Mouse (Mus musculus): ENCODE data around the gene Vmn2r77. TPM values are rescaled to one million over a fixed set of nuclear protein-coding genes. Genes with fewer than 3 reads are reported as not detected.
"Not testable (repeated sequence)": the region's sequence is repeated elsewhere in the genome, so short reads cannot be mapped to it uniquely, and the experiment has no call there.

The Vmn2r77 gene
- polyA plus RNA-seq (2014; fragmentation: Nextera tagmentation; extraction: Ambion mirVana) = not detected in 2 replicates

- H3K27me3 ChIP-seq (ENCODE audit: control insufficient read depth, insufficient read depth, low read length) = no peaks in the 10 kb centered on the region
- no peaks in the 10 kb centered on the region for H3K9me3 ChIP-seq (ENCODE audit: control insufficient read depth, low read length)
- H3K36me3 ChIP-seq (ENCODE audit: control insufficient read depth, insufficient read depth, low read length) = no peaks in the 10 kb centered on the region
- DNase-seq (ENCODE audit: low spot score) (no peak), ATAC-seq (ENCODE audit: insufficient number of reproducible peaks, low FRiP score, low TSS enrichment, low read depth) (no peak)
- H3K4me1 ChIP-seq (ENCODE audit: control insufficient read depth, insufficient read depth, low read length) = no peaks in the 10 kb centered on the region
- H3K4me2 ChIP-seq (ENCODE audit: low read depth, severe bottlenecking) = no peak within 1 kb of the TSS
- no peak within 1 kb of the TSS for H3K9ac ChIP-seq (ENCODE audit: low read length)
- H3K4me3 ChIP-seq (ENCODE audit: low read depth, low read length) = no peak within 1 kb of the TSS
- no peak within 1 kb of the TSS for H3K27ac ChIP-seq (replicated peaks; ENCODE audit: low read depth, low read length)
These were observed at the start of gene Vmn2r77 for GRCm38 (mm10) chr7:86794727-86795126. Gene Vmn2r77 (plus strand): TSS chr7:86795027.

- DNase-seq (ENCODE audit: low spot score) = no peak
These were observed 34.1 kb upstream of the Vmn2r77 start for GRCm38 (mm10) chr7:86760751-86761150.

GRCm38 (mm10) chr7:86764628-86765027 is 30.2 kb upstream of the Vmn2r77 start:
- H3K4me3 ChIP-seq (ENCODE audit: low read depth, low read length) = no peak overlapping the region
- H3K27me3 ChIP-seq (ENCODE audit: control insufficient read depth, insufficient read depth, low read length) = no peaks in the 10 kb centered on the region
- no peak overlapping the region for H3K4me2 ChIP-seq (ENCODE audit: low read depth, severe bottlenecking)
- no peaks in the 10 kb centered on the region for H3K36me3 ChIP-seq (ENCODE audit: control insufficient read depth, insufficient read depth, low read length)
- no peaks in the 10 kb centered on the region for H3K4me1 ChIP-seq (ENCODE audit: control insufficient read depth, insufficient read depth, low read length)
- DNase-seq (ENCODE audit: low spot score) (no peak), ATAC-seq (ENCODE audit: insufficient number of reproducible peaks, low FRiP score, low TSS enrichment, low read depth) (no peak)
- no peak overlapping the region for H3K27ac ChIP-seq (replicated peaks; ENCODE audit: low read depth, low read length)
- no peak overlapping the region for H3K9ac ChIP-seq (ENCODE audit: low read length)
- H3K9me3 ChIP-seq (ENCODE audit: control insufficient read depth, low read length) = no peaks in the 10 kb centered on the region

More at GRCm38 (mm10) chr7:86760751-86761150, 34.1 kb upstream of the Vmn2r77 start:
- Histone ChIP-seq H3K27me3 (ENCODE audit: control insufficient read depth, insufficient read depth, low read length) (no peaks in the 10 kb centered on the region), H3K27ac (replicated peaks; ENCODE audit: low read depth, low read length) (no peak overlapping the region), H3K4me2 (ENCODE audit: low read depth, severe bottlenecking) (no peak overlapping the region), H3K4me1 (ENCODE audit: control insufficient read depth, insufficient read depth, low read length) (no peaks in the 10 kb centered on the region), H3K4me3 (ENCODE audit: low read depth, low read length) (no peak overlapping the region), H3K36me3 (ENCODE audit: control insufficient read depth, insufficient read depth, low read length) (no peaks in the 10 kb centered on the region), H3K9me3 (ENCODE audit: control insufficient read depth, low read length) (no peaks in the 10 kb centered on the region), H3K9ac (ENCODE audit: low read length) (no peak overlapping the region)
- no peak for ATAC-seq (ENCODE audit: insufficient number of reproducible peaks, low FRiP score, low TSS enrichment, low read depth)
- WGBS = 83% methylated on average over 1 of the region's 1 CpGs

- DNase-seq (ENCODE audit: low spot score) (no peak), ATAC-seq (ENCODE audit: insufficient number of reproducible peaks, low FRiP score, low TSS enrichment, low read depth) (no peak)
- Histone ChIP-seq H3K4me2 (ENCODE audit: low read depth, severe bottlenecking) (no peak overlapping the region), H3K4me1 (ENCODE audit: control insufficient read depth, insufficient read depth, low read length) (no peaks in the 10 kb centered on the region), H3K36me3 (ENCODE audit: control insufficient read depth, insufficient read depth, low read length) (no peaks in the 10 kb centered on the region), H3K4me3 (ENCODE audit: low read depth, low read length) (no peak overlapping the region), H3K27me3 (ENCODE audit: control insufficient read depth, insufficient read depth, low read length) (no peaks in the 10 kb centered on the region), H3K9ac (ENCODE audit: low read length) (no peak overlapping the region), H3K9me3 (ENCODE audit: control insufficient read depth, low read length) (no peaks in the 10 kb centered on the region), H3K27ac (replicated peaks; ENCODE audit: low read depth, low read length) (no peak overlapping the region)
- 86% methylated on average over 3 of the region's 3 CpGs for WGBS
These were observed 23.2 kb upstream of the Vmn2r77 start for GRCm38 (mm10) chr7:86771621-86772020.

GRCm38 (mm10) chr7:86775617-86776325 is 19.1 kb upstream of the Vmn2r77 start, which contains the start of gene Folh1:
Gene Folh1 (minus strand): TSS chr7:86775943.
- no peaks in the 10 kb centered on the region for H3K4me1 ChIP-seq (ENCODE audit: control insufficient read depth, insufficient read depth, low read length)
- no peak within 1 kb of the TSS for H3K9ac ChIP-seq (ENCODE audit: low read length)
- no peaks in the 10 kb centered on the region for H3K36me3 ChIP-seq (ENCODE audit: control insufficient read depth, insufficient read depth, low read length)
- DNase-seq (ENCODE audit: low spot score) (no peak), ATAC-seq (ENCODE audit: insufficient number of reproducible peaks, low FRiP score, low TSS enrichment, low read depth) (no peak)
- H3K27me3 ChIP-seq (ENCODE audit: control insufficient read depth, insufficient read depth, low read length) = no peaks in the 10 kb centered on the region
- H3K4me3 ChIP-seq (ENCODE audit: low read depth, low read length) = no peak within 1 kb of the TSS
- no peaks in the 10 kb centered on the region for H3K9me3 ChIP-seq (ENCODE audit: control insufficient read depth, low read length)
- no peak within 1 kb of the TSS for H3K27ac ChIP-seq (replicated peaks; ENCODE audit: low read depth, low read length)
- H3K4me2 ChIP-seq (ENCODE audit: low read depth, severe bottlenecking) = peak within 1 kb of the TSS; percentile 20; the same call in 1 of the 2 replicates
- WGBS = 7% methylated on average over 11 of the region's 11 CpGs

- not testable (repeated sequence) for H3K4me3 ChIP-seq (ENCODE audit: low read depth, low read length); H3K36me3 ChIP-seq (ENCODE audit: control insufficient read depth, insufficient read depth, low read length); H3K4me2 ChIP-seq (ENCODE audit: low read depth, severe bottlenecking); H3K4me1 ChIP-seq (ENCODE audit: control insufficient read depth, insufficient read depth, low read length); H3K9me3 ChIP-seq (ENCODE audit: control insufficient read depth, low read length); DNase-seq (ENCODE audit: low spot score); H3K27ac ChIP-seq (replicated peaks; ENCODE audit: low read depth, low read length); H3K9ac ChIP-seq (ENCODE audit: low read length); ATAC-seq (ENCODE audit: insufficient number of reproducible peaks, low FRiP score, low TSS enrichment, low read depth); H3K27me3 ChIP-seq (ENCODE audit: control insufficient read depth, insufficient read depth, low read length)
- WGBS = 90% methylated on average over 4 of the region's 5 CpGs
These were observed 20.4 kb downstream of the Vmn2r77 start for GRCm38 (mm10) chr7:86815241-86815640.

- H3K4me2 ChIP-seq (ENCODE audit: low read depth, severe bottlenecking); H3K4me1 ChIP-seq (ENCODE audit: control insufficient read depth, insufficient read depth, low read length); H3K27ac ChIP-seq (replicated peaks; ENCODE audit: low read depth, low read length); H3K36me3 ChIP-seq (ENCODE audit: control insufficient read depth, insufficient read depth, low read length); DNase-seq (ENCODE audit: low spot score); H3K4me3 ChIP-seq (ENCODE audit: low read depth, low read length); H3K9me3 ChIP-seq (ENCODE audit: control insufficient read depth, low read length); ATAC-seq (ENCODE audit: insufficient number of reproducible peaks, low FRiP score, low TSS enrichment, low read depth); H3K27me3 ChIP-seq (ENCODE audit: control insufficient read depth, insufficient read depth, low read length); H3K9ac ChIP-seq (ENCODE audit: low read length): not testable (repeated sequence)
- WGBS = 92% methylated on average over 6 of the region's 6 CpGs
These were observed 20.9 kb downstream of the Vmn2r77 start for GRCm38 (mm10) chr7:86815716-86816115.

GRCm38 (mm10) chr7:86816466-86816865 is 21.6 kb downstream of the Vmn2r77 start:
- no peak overlapping the region for H3K9ac ChIP-seq (ENCODE audit: low read length)
- H3K4me2 ChIP-seq (ENCODE audit: low read depth, severe bottlenecking) = no peak overlapping the region
- no peak for ATAC-seq (ENCODE audit: insufficient number of reproducible peaks, low FRiP score, low TSS enrichment, low read depth)
- WGBS = 83% methylated on average over 1 of the region's 1 CpGs
- no peaks in the 10 kb centered on the region for H3K27me3 ChIP-seq (ENCODE audit: control insufficient read depth, insufficient read depth, low read length)
- DNase-seq (ENCODE audit: low spot score) = no peak
- no peak overlapping the region for H3K27ac ChIP-seq (replicated peaks; ENCODE audit: low read depth, low read length)
- no peaks in the 10 kb centered on the region for H3K4me1 ChIP-seq (ENCODE audit: control insufficient read depth, insufficient read depth, low read length)
- H3K9me3 ChIP-seq (ENCODE audit: control insufficient read depth, low read length) = no peaks in the 10 kb centered on the region
- H3K36me3 ChIP-seq (ENCODE audit: control insufficient read depth, insufficient read depth, low read length) = no peaks in the 10 kb centered on the region
- H3K4me3 ChIP-seq (ENCODE audit: low read depth, low read length) = no peak overlapping the region
